Comparison of ENCODE assay signal across 8 mouse cellular contexts in genomic region chr4:47518551-47519181, GRCm38 (mm10). TPM values are rescaled to one million over a fixed set of nuclear protein-coding genes. Genes with fewer than 3 reads are reported as not detected.
A peak's percentile ranks its signal among the peaks of the same experiment; 100 is the strongest.
DNase-seq lines count a peak whose midpoint lies in the region; ATAC-seq and TF ChIP-seq lines count a peak whose summit lies in the region.
"Had no signal": no experiment of that assay in that cellular context is flagged by ENCODE, and none has a peak within 500 bp of the region (broad histone marks: within the 10 kb centered on the region; RNA-seq: fewer than 3 reads in every experiment).

No protein-coding gene starts in this region.

- peak overlapping the region; percentile 16; the same call in 1 of the 2 replicates for H3K4me2 ChIP-seq in hindbrain, embryonic 15.5 days
- 0 out of 2 replicates have a peak overlapping the region, but pooled peaks have one; percentile 8 for H3K4me2 ChIP-seq in midbrain, embryonic 14.5 days (ENCODE audit: low read length)

- no peaks in the 10 kb centered on the region for H3K9me3 ChIP-seq in hindbrain, embryonic 15.5 days
- H3K9me3 ChIP-seq in midbrain, embryonic 14.5 days (ENCODE audit: control insufficient read depth, low read length): no peaks in the 10 kb centered on the region

- no peak overlapping the region for H3K9ac ChIP-seq in hindbrain, embryonic 15.5 days
- no peak overlapping the region for H3K9ac ChIP-seq in midbrain, embryonic 14.5 days (replicated peaks; ENCODE audit: low read length)
- no peak overlapping the region for H3K9ac ChIP-seq in heart, adult 2 months (ENCODE audit: low read depth, low read length)

- no peaks in the 10 kb centered on the region for H3K79me2 ChIP-seq in heart, adult 2 months (replicated peaks; ENCODE audit: control insufficient read depth, insufficient read depth, low read length)

- no peaks in the 10 kb centered on the region for H3K27me3 ChIP-seq in hindbrain, embryonic 15.5 days
- no peaks in the 10 kb centered on the region for H3K27me3 ChIP-seq in midbrain, embryonic 14.5 days (ENCODE audit: control insufficient read depth, insufficient read depth, low read length)
- H3K27me3 ChIP-seq in heart, adult 2 months (ENCODE audit: control insufficient read depth, insufficient read depth, low read length): no peaks in the 10 kb centered on the region

- peak; percentile 77 for ATAC-seq in hindbrain, embryonic 15.5 days (ENCODE audit: low FRiP score, low read depth)
- peak; percentile 55 for ATAC-seq in midbrain, embryonic 14.5 days (ENCODE audit: low FRiP score, low TSS enrichment)
- no peak for ATAC-seq in granulocyte monocyte progenitor cell, adult 5-6 weeks (replicated peaks; ENCODE audit: poor library complexity, severe bottlenecking)

- no peak for TF ChIP-seq EP300 in heart, adult 2 months (IDR thresholded peaks at IDR 0.05; ENCODE audit: insufficient read depth, low read depth, low read length)

- peak; percentile 75 for DNase-seq in brain, adult 2 months (ENCODE audit: low read depth, low spot score)
- DNase-seq in cerebellum, adult 8-10 months: peak; percentile 38
- peak; percentile 27 for DNase-seq in midbrain, embryonic 14.5 days
- DNase-seq in urinary bladder, adult 2 months (ENCODE audit: low spot score): no peak
- DNase-seq in heart, adult 2 months: no peak
- DNase-seq: kidney, postnatal 14 days had no signal

- intact Hi-C loops in heart, adult 2 months (cut with DNase I): loop anchor here (10.0 kb wide), 1 partner anchor 606 kb away; the partner anchor contains the start of gene Stx17

- H3K36me3 ChIP-seq in hindbrain, embryonic 15.5 days: no peaks in the 10 kb centered on the region
- no peaks in the 10 kb centered on the region for H3K36me3 ChIP-seq in midbrain, embryonic 14.5 days (ENCODE audit: control insufficient read depth, insufficient read depth, low read length)
- H3K36me3 ChIP-seq in heart, adult 2 months (ENCODE audit: control insufficient read depth, insufficient read depth, low read length): no peaks in the 10 kb centered on the region

- no peak overlapping the region for H3K4me3 ChIP-seq in hindbrain, embryonic 15.5 days
- H3K4me3 ChIP-seq in midbrain, embryonic 14.5 days (replicated peaks; ENCODE audit: low read depth, low read length): no peak overlapping the region
- H3K4me3 ChIP-seq in heart, adult 2 months: no peak overlapping the region

- peaks cover 7% of the 10 kb centered on the region for H3K4me1 ChIP-seq in hindbrain, embryonic 15.5 days (replicated peaks)
- H3K4me1 ChIP-seq in midbrain, embryonic 14.5 days (ENCODE audit: control insufficient read depth, insufficient read depth, low read length): no peaks in the 10 kb centered on the region
- H3K4me1 ChIP-seq in heart, adult 2 months (ENCODE audit: control insufficient read depth, insufficient read depth, low read length): no peaks in the 10 kb centered on the region

- no peak for TF ChIP-seq CTCF in heart, adult 2 months (IDR thresholded peaks at IDR 0.05)

- 40% methylated on average over 12 of the region's 12 CpGs for WGBS in hindbrain, embryonic 15.5 days
- 51% methylated on average over 12 of the region's 12 CpGs for WGBS in midbrain, embryonic 14.5 days
- 76% methylated on average over 12 of the region's 12 CpGs for WGBS in heart, adult 2 months

- TF ChIP-seq POLR2A in heart, adult 2 months (IDR thresholded peaks at IDR 0.05; ENCODE audit: insufficient read depth, low read depth, low read length): no peak

- H3K27ac ChIP-seq in hindbrain, embryonic 15.5 days (replicated peaks): no peak overlapping the region
- no peak overlapping the region for H3K27ac ChIP-seq in midbrain, embryonic 14.5 days (replicated peaks; ENCODE audit: low read depth, low read length)
- H3K27ac ChIP-seq in heart, adult 2 months: no peak overlapping the region

RNA-seq across cellular contexts. Expression of gene Sec61b, which starts 44.2 kb away (rescaled TPM):
- 251 and 277 TPM in 2 replicates for polyA plus RNA-seq in hindbrain, embryonic 15.5 days (2015; fragmentation: Nextera tagmentation; extraction: Ambion mirVana)
- 258 and 296 TPM in 2 replicates for polyA plus RNA-seq in midbrain, embryonic 14.5 days (2014; fragmentation: Nextera tagmentation; extraction: Ambion mirVana)
- 154 and 194 TPM in 2 replicates for polyA plus RNA-seq in urinary bladder, adult 2 months (2012; rRNA removed)
- 10 to 100 TPM; 19.2 to 21.8 TPM for total RNA-seq in heart, adult 2 months (2021)
- polyA plus RNA-seq in heart, adult 2 months (2012; rRNA removed): 21.3 and 35.6 TPM in 2 replicates
- total RNA-seq in granulocyte monocyte progenitor cell, adult 5-6 weeks (2014; fragmentation: Nextera tagmentation): 823 and 839 TPM in 2 replicates
- 356 and 361 TPM in 2 replicates for total RNA-seq in granulocyte monocyte progenitor cell, adult 5-6 weeks (2017)

RNA-seq across cellular contexts. Expression of gene Alg2, which starts 44.5 kb away (rescaled TPM):
- polyA plus RNA-seq in hindbrain, embryonic 15.5 days (2015; fragmentation: Nextera tagmentation; extraction: Ambion mirVana): 322 and 332 TPM in 2 replicates
- 311 and 339 TPM in 2 replicates for polyA plus RNA-seq in midbrain, embryonic 14.5 days (2014; fragmentation: Nextera tagmentation; extraction: Ambion mirVana)
- polyA plus RNA-seq in urinary bladder, adult 2 months (2012; rRNA removed): 21.4 and 26.1 TPM in 2 replicates
- total RNA-seq in heart, adult 2 months (2021): 1 to 10 TPM; 6.0 to 6.2 TPM
- 6.1 and 9.9 TPM in 2 replicates for polyA plus RNA-seq in heart, adult 2 months (2012; rRNA removed)
- 37.3 and 49.6 TPM in 2 replicates for total RNA-seq in granulocyte monocyte progenitor cell, adult 5-6 weeks (2014; fragmentation: Nextera tagmentation)
- 18.8 and 21.5 TPM in 2 replicates for total RNA-seq in granulocyte monocyte progenitor cell, adult 5-6 weeks (2017)

Comparison
In these comparisons a context has a peak if more than half of its experiments do, and no peak if none do; other contexts are left out.
1. DNase-seq: peak in brain, adult 2 months (single experiment), cerebellum, adult 8-10 months (single experiment) and midbrain, embryonic 14.5 days (single experiment); none in urinary bladder, adult 2 months (single experiment) and heart, adult 2 months (0 of 2).
2. RNA of gene Alg2, which starts 44.5 kb away (polyA plus RNA-seq): 311 to 339 TPM in midbrain, embryonic 14.5 days and 322 to 332 TPM in hindbrain, embryonic 15.5 days; 21.4 to 26.1 TPM in urinary bladder, adult 2 months and 6.1 to 9.9 TPM in heart, adult 2 months; every median in the first group is over 10 times any median in the second.